10 mouse cellular contexts compared by ENCODE assay signal in the genomic region with DNA sequence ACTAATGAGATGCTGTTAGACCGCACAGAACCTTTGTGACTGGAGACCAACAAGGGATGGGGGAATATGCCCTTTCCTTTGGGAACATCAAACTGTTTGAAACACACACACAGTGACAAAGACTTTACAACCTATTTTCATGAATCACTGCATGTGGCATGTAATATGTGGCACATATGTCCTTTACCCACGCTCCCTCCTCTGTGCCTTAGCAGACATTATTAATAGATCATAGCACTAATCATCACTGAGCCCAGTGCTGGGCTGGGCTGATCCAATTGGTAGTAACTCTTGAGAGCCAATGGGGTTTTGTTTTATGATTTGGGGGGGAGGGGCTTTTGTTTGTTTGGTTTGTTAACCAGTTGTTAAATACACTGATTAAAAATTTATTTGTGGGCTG. TPM values are rescaled to one million over a fixed set of nuclear protein-coding genes. Genes with fewer than 3 reads are reported as not detected.
DNase-seq lines count a peak whose midpoint lies in the region; ATAC-seq and TF ChIP-seq lines count a peak whose summit lies in the region.
"Had no signal": no experiment of that assay in that cellular context is flagged by ENCODE, and none has a peak within 500 bp of the region (broad histone marks: within the 10 kb centered on the region; RNA-seq: fewer than 3 reads in every experiment).

No protein-coding gene starts in this region.

- peak overlapping the region; percentile 0; the same call in 1 of the 2 replicates for H3K27ac ChIP-seq in neural tube, embryonic 12.5 days
- peak overlapping the region; percentile 88 for H3K27ac ChIP-seq in hindbrain, embryonic 13.5 days
- peak overlapping the region; percentile 78 for H3K27ac ChIP-seq in midbrain, embryonic 10.5 days (replicated peaks)
- peak overlapping the region; percentile 65; the same call in 1 of the 2 replicates for H3K27ac ChIP-seq in olfactory bulb, adult 2 months (ENCODE audit: insufficient read depth, low read depth, low read length)
- H3K27ac ChIP-seq: heart, embryonic 15.5 days had no signal

- no peaks in the 10 kb centered on the region for H3K9me3 ChIP-seq in neural tube, embryonic 12.5 days
- no peaks in the 10 kb centered on the region for H3K9me3 ChIP-seq in hindbrain, embryonic 13.5 days
- H3K9me3 ChIP-seq in midbrain, embryonic 10.5 days (replicated peaks) = no peaks in the 10 kb centered on the region
- H3K9me3 ChIP-seq: heart, embryonic 15.5 days had no signal

- no peaks in the 10 kb centered on the region for H3K36me3 ChIP-seq in neural tube, embryonic 12.5 days
- no peaks in the 10 kb centered on the region for H3K36me3 ChIP-seq in hindbrain, embryonic 13.5 days
- no peaks in the 10 kb centered on the region for H3K36me3 ChIP-seq in midbrain, embryonic 10.5 days
- H3K36me3 ChIP-seq: heart, embryonic 15.5 days had no signal

- H3K9ac ChIP-seq in neural tube, embryonic 12.5 days = no peak overlapping the region
- no peak overlapping the region for H3K9ac ChIP-seq in hindbrain, embryonic 13.5 days
- H3K9ac ChIP-seq: heart, embryonic 15.5 days had no signal

- peak; percentile 66; the same call in 1 of the 2 replicates for ATAC-seq in neural tube, embryonic 12.5 days (ENCODE audit: low FRiP score, low read depth)
- ATAC-seq in hindbrain, embryonic 13.5 days (ENCODE audit: low FRiP score) = peak; percentile 65

- H3K4me3 ChIP-seq in neural tube, embryonic 12.5 days = no peak overlapping the region
- H3K4me3 ChIP-seq in hindbrain, embryonic 13.5 days = no peak overlapping the region
- H3K4me3 ChIP-seq in midbrain, embryonic 10.5 days = peak overlapping the region; percentile 28; the same call in 1 of the 2 replicates
- H3K4me3 ChIP-seq in olfactory bulb, adult 2 months (ENCODE audit: insufficient read depth, low read depth, low read length) = no peak overlapping the region
- H3K4me3 ChIP-seq: heart, embryonic 15.5 days had no signal

- 54% methylated on average over 2 of the region's 2 CpGs for WGBS in neural tube, embryonic 12.5 days
- WGBS in hindbrain, embryonic 13.5 days = 46% methylated on average over 2 of the region's 2 CpGs
- 77% methylated on average over 2 of the region's 2 CpGs for WGBS in midbrain, embryonic 10.5 days
- 55% methylated on average over 2 of the region's 2 CpGs for WGBS in olfactory bulb, adult 2 months

- no peak for TF ChIP-seq CTCF in olfactory bulb, adult 2 months (IDR thresholded peaks at IDR 0.05; ENCODE audit: insufficient read depth, low read depth, low read length)

- H3K27me3 ChIP-seq in neural tube, embryonic 12.5 days (replicated peaks) = no peaks in the 10 kb centered on the region
- H3K27me3 ChIP-seq in hindbrain, embryonic 13.5 days = no peaks in the 10 kb centered on the region
- no peaks in the 10 kb centered on the region for H3K27me3 ChIP-seq in midbrain, embryonic 10.5 days (ENCODE audit: low read depth, poor library complexity, severe bottlenecking)
- H3K27me3 ChIP-seq: heart, embryonic 15.5 days had no signal

- TF ChIP-seq POLR2A in olfactory bulb, adult 2 months (IDR thresholded peaks at IDR 0.05; ENCODE audit: insufficient read depth, low read depth, low read length) = no peak

- H3K4me1 ChIP-seq in neural tube, embryonic 12.5 days = peaks cover 15% of the 10 kb centered on the region
- peaks cover 19% of the 10 kb centered on the region for H3K4me1 ChIP-seq in hindbrain, embryonic 13.5 days (replicated peaks)
- peaks cover 23% of the 10 kb centered on the region for H3K4me1 ChIP-seq in midbrain, embryonic 10.5 days
- peaks cover 18% of the 10 kb centered on the region for H3K4me1 ChIP-seq in olfactory bulb, adult 2 months (ENCODE audit: control insufficient read depth, insufficient read depth, low read length)

- peak overlapping the region; percentile 36; the same call in 1 of the 2 replicates for H3K4me2 ChIP-seq in neural tube, embryonic 12.5 days (replicated peaks)
- H3K4me2 ChIP-seq in hindbrain, embryonic 13.5 days = peak overlapping the region; percentile 34
- H3K4me2 ChIP-seq: heart, embryonic 15.5 days had no signal

- no peak for DNase-seq in neural tube, embryonic 10.5 days (ENCODE audit: extremely low spot score, low spot score)
- no peak for DNase-seq in midbrain, embryonic 10.5 days (ENCODE audit: low spot score)
- DNase-seq in kidney, postnatal 36 days = no peak
- no peak for DNase-seq in yolk sac, embryonic 10.5 days (ENCODE audit: low spot score)
- DNase-seq in kidney, adult 11 months = no peak
- DNase-seq: cerebellum, adult 11-12 months had no signal

RNA-seq across cellular contexts. Expression of a gene that starts 11.3 kb away (rescaled TPM):
- polyA plus RNA-seq in neural tube, embryonic 12.5 days (2016; fragmentation: Nextera tagmentation; extraction: Ambion mirVana) = 0.05 and 0.06 TPM in 2 replicates
- 0.19 and 0.22 TPM in 2 replicates for polyA plus RNA-seq in hindbrain, embryonic 13.5 days (2015; fragmentation: Nextera tagmentation; extraction: Ambion mirVana)
- 0.10 and 0.11 TPM in 2 replicates for polyA plus RNA-seq in midbrain, embryonic 10.5 days (2016; fragmentation: Nextera tagmentation; extraction: Ambion mirVana)
- not detected in 2 replicates for polyA plus RNA-seq in olfactory bulb, adult 2 months (2012; ENCODE audit: insufficient read depth, insufficient read length, low replicate concordance, missing spikeins)

Comparison
In these comparisons a context has a peak if more than half of its experiments do, and no peak if none do; other contexts are left out.
1. H3K27ac ChIP-seq: peak in every context shown above with its lines; median percentile 88 in hindbrain, embryonic 13.5 days; 78 in midbrain, embryonic 10.5 days; 65 in olfactory bulb, adult 2 months; 0 in neural tube, embryonic 12.5 days.